ENCODE assay signal across 15 mouse cellular contexts in genomic region chr3:132628741-132629140, GRCm38 (mm10). TPM values are rescaled to one million over a fixed set of nuclear protein-coding genes. Genes with fewer than 3 reads are reported as not detected.
DNase-seq lines count a peak whose midpoint lies in the region; ATAC-seq and TF ChIP-seq lines count a peak whose summit lies in the region.
"Had no signal": no experiment of that assay in that cellular context is flagged by ENCODE, and none has a peak within 500 bp of the region (broad histone marks: within the 10 kb centered on the region; RNA-seq: fewer than 3 reads in every experiment).

No protein-coding gene starts in this region.

- DNase-seq in heart, adult 2 months, result no peak
- no peak for DNase-seq in heart, adult 18-20 months
- peak; percentile 31 for DNase-seq in midbrain, embryonic 14.5 days
- no peak for DNase-seq in midbrain, embryonic 11.5 days (ENCODE audit: low spot score, missing footprints)
- peak; percentile 19 for DNase-seq in telencephalon, adult 2 months (ENCODE audit: low read depth, low spot score)
- no peak for DNase-seq in heart, adult 8-10 months (ENCODE audit: low spot score)
- DNase-seq in urinary bladder, postnatal 25 days (ENCODE audit: low spot score), result no peak
- DNase-seq: adrenal gland, adult 2 months; cerebellum, postnatal 36 days; heart, postnatal 14 days; thymus, adult 18-20 months had no signal

- H3K4me2 ChIP-seq in midbrain, embryonic 14.5 days (ENCODE audit: low read length), result no peak overlapping the region
- H3K4me2 ChIP-seq in midbrain, embryonic 11.5 days, result no peak overlapping the region
- peak overlapping the region; percentile 52; the same call in 1 of the 2 replicates for H3K4me2 ChIP-seq in intestine, postnatal 0 days (replicated peaks; ENCODE audit: low read depth)
- H3K4me2 ChIP-seq: forebrain, embryonic 15.5 days had no signal

- TF ChIP-seq POLR2A in heart, adult 2 months (IDR thresholded peaks at IDR 0.05; ENCODE audit: insufficient read depth, low read depth, low read length), result no peak

- H3K9ac ChIP-seq in heart, adult 2 months (ENCODE audit: low read depth, low read length), result no peak overlapping the region
- no peak overlapping the region for H3K9ac ChIP-seq in midbrain, embryonic 14.5 days (replicated peaks; ENCODE audit: low read length)
- H3K9ac ChIP-seq in midbrain, embryonic 11.5 days (ENCODE audit: low read length), result no peak overlapping the region
- H3K9ac ChIP-seq in intestine, postnatal 0 days (ENCODE audit: low read depth, low read length), result no peak overlapping the region
- H3K9ac ChIP-seq: forebrain, embryonic 15.5 days had no signal

- no peaks in the 10 kb centered on the region for H3K27me3 ChIP-seq in heart, adult 2 months (ENCODE audit: control insufficient read depth, insufficient read depth, low read length)
- no peaks in the 10 kb centered on the region for H3K27me3 ChIP-seq in midbrain, embryonic 14.5 days (ENCODE audit: control insufficient read depth, insufficient read depth, low read length)
- no peaks in the 10 kb centered on the region for H3K27me3 ChIP-seq in midbrain, embryonic 11.5 days (ENCODE audit: control insufficient read depth, insufficient read depth, low read length)
- no peaks in the 10 kb centered on the region for H3K27me3 ChIP-seq in intestine, postnatal 0 days (replicated peaks; ENCODE audit: control insufficient read depth, insufficient read depth, low read length)
- H3K27me3 ChIP-seq: forebrain, embryonic 15.5 days had no signal

- no peak overlapping the region for H3K27ac ChIP-seq in heart, adult 2 months
- H3K27ac ChIP-seq in midbrain, embryonic 14.5 days (replicated peaks; ENCODE audit: low read depth, low read length), result no peak overlapping the region
- H3K27ac ChIP-seq in midbrain, embryonic 11.5 days (ENCODE audit: low read depth, low read length), result no peak overlapping the region
- H3K27ac ChIP-seq in intestine, postnatal 0 days (ENCODE audit: low read depth, low read length), result no peak overlapping the region
- H3K27ac ChIP-seq: forebrain, embryonic 15.5 days had no signal

- no peak overlapping the region for H3K4me3 ChIP-seq in heart, adult 2 months
- no peak overlapping the region for H3K4me3 ChIP-seq in midbrain, embryonic 14.5 days (replicated peaks; ENCODE audit: low read depth, low read length)
- no peak overlapping the region for H3K4me3 ChIP-seq in midbrain, embryonic 11.5 days (ENCODE audit: low read depth, low read length)
- H3K4me3 ChIP-seq in intestine, postnatal 0 days (ENCODE audit: low read depth, low read length), result no peak overlapping the region
- H3K4me3 ChIP-seq: forebrain, embryonic 15.5 days had no signal

- 32% methylated on average over 8 of the region's 8 CpGs for WGBS in heart, adult 2 months
- WGBS in midbrain, embryonic 14.5 days, result 64% methylated on average over 8 of the region's 8 CpGs
- 60% methylated on average over 8 of the region's 8 CpGs for WGBS in midbrain, embryonic 11.5 days
- WGBS in intestine, postnatal 0 days, result 38% methylated on average over 8 of the region's 8 CpGs

- ATAC-seq in midbrain, embryonic 14.5 days (ENCODE audit: low FRiP score, low TSS enrichment), result no peak
- no peak for ATAC-seq in midbrain, embryonic 11.5 days (ENCODE audit: low FRiP score)
- no peak for ATAC-seq in intestine, postnatal 0 days
- ATAC-seq: forebrain, embryonic 15.5 days had no signal

- peak; percentile 11; the same call in 1 of the 2 replicates for TF ChIP-seq CTCF in heart, adult 2 months (IDR thresholded peaks at IDR 0.05)
- TF ChIP-seq CTCF in intestine, postnatal 0 days (IDR thresholded peaks at IDR 0.05; ENCODE audit: low read depth), result peak; percentile 61

- no peaks in the 10 kb centered on the region for H3K79me2 ChIP-seq in heart, adult 2 months (replicated peaks; ENCODE audit: control insufficient read depth, insufficient read depth, low read length)

- H3K36me3 ChIP-seq in heart, adult 2 months (ENCODE audit: control insufficient read depth, insufficient read depth, low read length), result no peaks in the 10 kb centered on the region
- H3K36me3 ChIP-seq in midbrain, embryonic 14.5 days (ENCODE audit: control insufficient read depth, insufficient read depth, low read length), result no peaks in the 10 kb centered on the region
- H3K36me3 ChIP-seq in midbrain, embryonic 11.5 days (ENCODE audit: control insufficient read depth, insufficient read depth, low read length), result no peaks in the 10 kb centered on the region
- no peaks in the 10 kb centered on the region for H3K36me3 ChIP-seq in intestine, postnatal 0 days (ENCODE audit: control insufficient read depth, insufficient read depth)
- H3K36me3 ChIP-seq: forebrain, embryonic 15.5 days had no signal

- no peaks in the 10 kb centered on the region for H3K4me1 ChIP-seq in heart, adult 2 months (ENCODE audit: control insufficient read depth, insufficient read depth, low read length)
- no peaks in the 10 kb centered on the region for H3K4me1 ChIP-seq in midbrain, embryonic 14.5 days (ENCODE audit: control insufficient read depth, insufficient read depth, low read length)
- H3K4me1 ChIP-seq in midbrain, embryonic 11.5 days (ENCODE audit: control insufficient read depth, insufficient read depth, low read length), result no peaks in the 10 kb centered on the region
- H3K4me1 ChIP-seq in intestine, postnatal 0 days (replicated peaks; ENCODE audit: control insufficient read depth, insufficient read depth, low read length), result no peaks in the 10 kb centered on the region
- H3K4me1 ChIP-seq: forebrain, embryonic 15.5 days had no signal

- intact Hi-C loops in heart, adult 2 months (cut with DNase I), result no loop called here

- no peaks in the 10 kb centered on the region for H3K9me3 ChIP-seq in midbrain, embryonic 14.5 days (ENCODE audit: control insufficient read depth, low read length)
- no peaks in the 10 kb centered on the region for H3K9me3 ChIP-seq in midbrain, embryonic 11.5 days (ENCODE audit: control insufficient read depth, low read length)
- H3K9me3 ChIP-seq in intestine, postnatal 0 days (ENCODE audit: control insufficient read depth), result no peaks in the 10 kb centered on the region
- H3K9me3 ChIP-seq: forebrain, embryonic 15.5 days had no signal

- no peak for TF ChIP-seq EP300 in heart, adult 2 months (IDR thresholded peaks at IDR 0.05; ENCODE audit: insufficient read depth, low read depth, low read length)

RNA-seq across cellular contexts. Expression of gene Gimd1, which starts 0.9 kb away (rescaled TPM):
- total RNA-seq in heart, adult 2 months (2021), result not detected
- not detected in 2 replicates for polyA plus RNA-seq in heart, adult 2 months (2012; rRNA removed)
- not detected for total RNA-seq in heart, adult 18-20 months (2021)
- polyA plus RNA-seq in midbrain, embryonic 14.5 days (2014; fragmentation: Nextera tagmentation; extraction: Ambion mirVana), result not detected in 2 replicates
- not detected in 2 replicates for polyA plus RNA-seq in midbrain, embryonic 11.5 days (2014; fragmentation: Nextera tagmentation; extraction: Ambion mirVana)
- polyA plus RNA-seq in intestine, postnatal 0 days (2015; fragmentation: Nextera tagmentation; extraction: Ambion mirVana), result 85.7 and 89.0 TPM in 2 replicates
- total RNA-seq in heart, adult 8-10 months (2022), result not detected
- total RNA-seq: adrenal gland, adult 2 months; heart, postnatal 14 days; layer of hippocampus, postnatal 10 days had no signal
- polyA plus RNA-seq: adrenal gland, adult 2 months; forebrain, embryonic 15.5 days; lung, embryonic 16.5 days had no signal

RNA-seq across cellular contexts. Expression of gene Tbck, which starts 55.2 kb away (rescaled TPM):
- 10 to 100 TPM; 13.4 to 14.0 TPM for total RNA-seq in heart, adult 2 months (2021)
- 3.7 and 6.7 TPM in 2 replicates for polyA plus RNA-seq in heart, adult 2 months (2012; rRNA removed)
- 10 to 100 TPM; 12.8 to 14.4 TPM for total RNA-seq in heart, adult 18-20 months (2021)
- 32.4 and 33.2 TPM in 2 replicates for polyA plus RNA-seq in midbrain, embryonic 14.5 days (2014; fragmentation: Nextera tagmentation; extraction: Ambion mirVana)
- polyA plus RNA-seq in midbrain, embryonic 11.5 days (2014; fragmentation: Nextera tagmentation; extraction: Ambion mirVana), result 23.1 and 27.4 TPM in 2 replicates
- polyA plus RNA-seq in intestine, postnatal 0 days (2015; fragmentation: Nextera tagmentation; extraction: Ambion mirVana), result 7.7 and 9.5 TPM in 2 replicates
- 10 to 100 TPM; 12.1 to 14.5 (median 13.9) TPM for total RNA-seq in heart, adult 8-10 months (2022)

RNA-seq across cellular contexts. Expression of gene Aimp1, which starts 55.4 kb away (rescaled TPM):
- 10 to 100 TPM; 45.7 to 57.7 TPM for total RNA-seq in heart, adult 2 months (2021)
- 18.8 and 27.3 TPM in 2 replicates for polyA plus RNA-seq in heart, adult 2 months (2012; rRNA removed)
- total RNA-seq in heart, adult 18-20 months (2021), result 10 to 100 TPM; 52.3 to 61.4 TPM
- polyA plus RNA-seq in midbrain, embryonic 14.5 days (2014; fragmentation: Nextera tagmentation; extraction: Ambion mirVana), result 66.4 and 84.8 TPM in 2 replicates
- 87.0 and 94.1 TPM in 2 replicates for polyA plus RNA-seq in midbrain, embryonic 11.5 days (2014; fragmentation: Nextera tagmentation; extraction: Ambion mirVana)
- 73.0 and 75.4 TPM in 2 replicates for polyA plus RNA-seq in intestine, postnatal 0 days (2015; fragmentation: Nextera tagmentation; extraction: Ambion mirVana)
- 10 to 100 TPM; 51.0 to 62.8 (median 54.2) TPM for total RNA-seq in heart, adult 8-10 months (2022)

Comparison
In these comparisons a context has a peak if more than half of its experiments do, and no peak if none do; other contexts are left out.
1. DNase-seq: peak in midbrain, embryonic 14.5 days (single experiment) and telencephalon, adult 2 months (single experiment); none in heart, adult 2 months (0 of 2), heart, adult 18-20 months (0 of 2), midbrain, embryonic 11.5 days (single experiment), heart, adult 8-10 months (single experiment) and urinary bladder, postnatal 25 days (single experiment).
2. RNA of gene Gimd1, which starts 0.9 kb away (polyA plus RNA-seq): 85.7 to 89.0 TPM in intestine, postnatal 0 days; not detected in heart, adult 2 months, not detected in midbrain, embryonic 14.5 days and not detected in midbrain, embryonic 11.5 days; every median in the first group is over 10 times any median in the second.